Comparison of ENCODE assay signal across 9 mouse cellular contexts in genomic region chr4:139092356-139093195, GRCm38 (mm10). TPM values are rescaled to one million over a fixed set of nuclear protein-coding genes. Genes with fewer than 3 reads are reported as not detected.
A peak's percentile ranks its signal among the peaks of the same experiment; 100 is the strongest.
DNase-seq lines count a peak whose midpoint lies in the region; ATAC-seq and TF ChIP-seq lines count a peak whose summit lies in the region.
"Had no signal": no experiment of that assay in that cellular context is flagged by ENCODE, and none has a peak within 500 bp of the region (broad histone marks: within the 10 kb centered on the region; RNA-seq: fewer than 3 reads in every experiment).

Gene Nbl1 (minus strand): TSS chr4:139092993.

- H3K4me3 ChIP-seq in embryonic facial prominence, embryonic 11.5 days (ENCODE audit: low read depth, low read length), result peak within 1 kb of the TSS; percentile 63
- peak within 1 kb of the TSS; percentile 67 for H3K4me3 ChIP-seq in heart, embryonic 11.5 days (ENCODE audit: low read depth, low read length)
- peak within 1 kb of the TSS; percentile 49 for H3K4me3 ChIP-seq in lung, adult 2 months (replicated peaks; ENCODE audit: extremely low read depth, low read depth, low read length)
- peak within 1 kb of the TSS; percentile 70 for H3K4me3 ChIP-seq in stomach, embryonic 14.5 days (ENCODE audit: low read depth, low read length)

- H3K9ac ChIP-seq in embryonic facial prominence, embryonic 11.5 days (replicated peaks; ENCODE audit: low read length), result peak within 1 kb of the TSS; percentile 85
- H3K9ac ChIP-seq in heart, embryonic 11.5 days (ENCODE audit: low read depth, low read length), result peak within 1 kb of the TSS; percentile 72
- peak within 1 kb of the TSS; percentile 70 for H3K9ac ChIP-seq in stomach, embryonic 14.5 days (replicated peaks; ENCODE audit: low read depth, low read length)

- no peak for TF ChIP-seq CTCF in lung, adult 2 months (IDR thresholded peaks at IDR 0.05; ENCODE audit: insufficient read depth, low read length)

- no peak for DNase-seq in layer of hippocampus, adult 8-10 months (ENCODE audit: low spot score in 2 of 2)
- DNase-seq in layer of hippocampus, adult 11-12 months (ENCODE audit: low spot score), result no peak
- peak; percentile 63 for DNase-seq in embryonic facial prominence, embryonic 11.5 days (ENCODE audit: low spot score)
- peak; percentile 63 to 83 for DNase-seq in kidney, postnatal 25 days
- peak; percentile 64 for DNase-seq in lung, adult 2 months
- no peak for DNase-seq in natural killer cell, adult 2 months (ENCODE audit: low spot score in 2 of 2)

- under 1% methylated on average over 92 of the region's 105 CpGs for WGBS in embryonic facial prominence, embryonic 11.5 days
- under 1% methylated on average over 85 of the region's 105 CpGs for WGBS in heart, embryonic 11.5 days (ENCODE audit: insufficient replicate concordance)
- WGBS in lung, adult 2 months, result 1% methylated on average over 102 of the region's 105 CpGs
- WGBS in stomach, embryonic 14.5 days, result under 1% methylated on average over 91 of the region's 105 CpGs

- no peaks in the 10 kb centered on the region for H3K9me3 ChIP-seq in embryonic facial prominence, embryonic 11.5 days (replicated peaks; ENCODE audit: control insufficient read depth, low read length)
- no peaks in the 10 kb centered on the region for H3K9me3 ChIP-seq in heart, embryonic 11.5 days (replicated peaks; ENCODE audit: control insufficient read depth, low read length)
- 0 out of 2 replicates have a peak, but pooled peaks cover 2% of the 10 kb centered on the region for H3K9me3 ChIP-seq in stomach, embryonic 14.5 days (ENCODE audit: control insufficient read depth, low read depth, low read length)

- peak within 1 kb of the TSS; percentile 48 for H3K27ac ChIP-seq in embryonic facial prominence, embryonic 11.5 days (replicated peaks; ENCODE audit: low read depth, low read length)
- no peak within 1 kb of the TSS for H3K27ac ChIP-seq in heart, embryonic 11.5 days (ENCODE audit: low read depth, low read length)
- H3K27ac ChIP-seq in stomach, embryonic 14.5 days (ENCODE audit: low read length), result peak within 1 kb of the TSS; percentile 69; the same call in 1 of the 2 replicates

- TF ChIP-seq POLR2A in lung, adult 2 months (IDR thresholded peaks at IDR 0.05; ENCODE audit: borderline replicate concordance, extremely low read depth, low read depth, low read length), result no peak; the same call in 1 of the 2 replicates

- H3K4me2 ChIP-seq in embryonic facial prominence, embryonic 11.5 days (ENCODE audit: low read depth, low read length), result peak within 1 kb of the TSS; percentile 82
- peak within 1 kb of the TSS; percentile 99 for H3K4me2 ChIP-seq in heart, embryonic 11.5 days
- H3K4me2 ChIP-seq in stomach, embryonic 14.5 days (replicated peaks; ENCODE audit: low read depth, low read length), result peak within 1 kb of the TSS; percentile 96

- ATAC-seq in embryonic facial prominence, embryonic 11.5 days (replicated peaks; ENCODE audit: insufficient number of reproducible peaks, low FRiP score, low TSS enrichment, low read depth), result no peak
- ATAC-seq in heart, embryonic 11.5 days (replicated peaks; ENCODE audit: insufficient number of reproducible peaks, low FRiP score, low TSS enrichment), result no peak; the same call in 1 of the 2 replicates
- peak; percentile 38; the same call in 1 of the 2 replicates for ATAC-seq in stomach, embryonic 14.5 days (ENCODE audit: insufficient number of reproducible peaks, insufficient read depth, low FRiP score, low read depth)

- H3K36me3 ChIP-seq in embryonic facial prominence, embryonic 11.5 days (replicated peaks; ENCODE audit: control insufficient read depth, insufficient read depth, low read depth, low read length), result no peaks in the 10 kb centered on the region
- H3K36me3 ChIP-seq in heart, embryonic 11.5 days (ENCODE audit: control insufficient read depth, insufficient read depth, low read length), result no peaks in the 10 kb centered on the region
- no peaks in the 10 kb centered on the region; the same call in 1 of the 2 replicates for H3K36me3 ChIP-seq in stomach, embryonic 14.5 days (ENCODE audit: control insufficient read depth, insufficient read depth, low read length)
- H3K36me3 ChIP-seq: G1E had no signal

- H3K4me1 ChIP-seq in embryonic facial prominence, embryonic 11.5 days (ENCODE audit: control insufficient read depth, insufficient read depth, low read length), result peaks cover 3% of the 10 kb centered on the region; the same call in 1 of the 2 replicates
- H3K4me1 ChIP-seq in heart, embryonic 11.5 days (ENCODE audit: control insufficient read depth, insufficient read depth, low read length), result peaks cover 5% of the 10 kb centered on the region; the same call in 1 of the 2 replicates
- peaks cover 14% of the 10 kb centered on the region for H3K4me1 ChIP-seq in lung, adult 2 months (ENCODE audit: control insufficient read depth, insufficient read depth, low read length)
- peaks cover 17% of the 10 kb centered on the region; the same call in 1 of the 2 replicates for H3K4me1 ChIP-seq in stomach, embryonic 14.5 days (ENCODE audit: control insufficient read depth, insufficient read depth, low read length)

- peaks cover 5% of the 10 kb centered on the region; the same call in 1 of the 2 replicates for H3K27me3 ChIP-seq in embryonic facial prominence, embryonic 11.5 days (ENCODE audit: control insufficient read depth, insufficient read depth, low read length)
- H3K27me3 ChIP-seq in heart, embryonic 11.5 days (ENCODE audit: control insufficient read depth, insufficient read depth, low read length), result peaks cover 59% of the 10 kb centered on the region
- peaks cover 2% of the 10 kb centered on the region; the same call in 1 of the 2 replicates for H3K27me3 ChIP-seq in stomach, embryonic 14.5 days (ENCODE audit: control insufficient read depth, insufficient read depth, low read length)

RNA-seq across cellular contexts. Expression of gene Nbl1, which starts in this region (rescaled TPM):
- total RNA-seq in layer of hippocampus, adult 8-10 months (2022), result 10 to 100 TPM; 72.3 to 84.6 (median 79.2) TPM
- 91.6 and 106 TPM in 2 replicates for polyA plus RNA-seq in embryonic facial prominence, embryonic 11.5 days (2014; fragmentation: Nextera tagmentation; extraction: Ambion mirVana)
- polyA plus RNA-seq in heart, embryonic 11.5 days (2014; fragmentation: Nextera tagmentation; extraction: Ambion mirVana), result 6.3 and 7.2 TPM in 2 replicates
- polyA plus RNA-seq in lung, adult 2 months (2012; rRNA removed), result 330 and 497 TPM in 2 replicates
- polyA plus RNA-seq in stomach, embryonic 14.5 days (2014; fragmentation: Nextera tagmentation; extraction: Ambion mirVana), result 42.9 and 49.7 TPM in 2 replicates

Comparison
In these comparisons a context has a peak if more than half of its experiments do, and no peak if none do; other contexts are left out.
1. DNase-seq: peak in embryonic facial prominence, embryonic 11.5 days (single experiment), kidney, postnatal 25 days (2 of 2) and lung, adult 2 months (single experiment); none in layer of hippocampus, adult 8-10 months (0 of 2), layer of hippocampus, adult 11-12 months (single experiment) and natural killer cell, adult 2 months (0 of 2).
2. Peak in every context shown above with its lines, with median percentiles within 50 percentile points of each other: H3K4me2 ChIP-seq, H3K4me3 ChIP-seq and H3K9ac ChIP-seq.